Mouse (Mus musculus): ENCODE results near the gene Rbfox3. TPM values are rescaled to one million over a fixed set of nuclear protein-coding genes. Genes with fewer than 3 reads are reported as not detected.

Gene Rbfox3
- polyA plus RNA-seq, 1 experiment from 2014 or later: 0.76 TPM

- Histone ChIP-seq H3K4me1 (replicated peaks; ENCODE audit: control insufficient read depth, insufficient read depth) (no peaks in the 10 kb centered on the region), H3K27ac (replicated peaks) (no peak overlapping the region), H3K4me2 (replicated peaks; ENCODE audit: low read depth) (no peak overlapping the region), H3K9ac (ENCODE audit: low read length) (no peak overlapping the region), H3K27me3 (ENCODE audit: control insufficient read depth, insufficient read depth, low read length) (peaks cover 26% of the 10 kb centered on the region; the same call in 1 of the 2 replicates), H3K36me3 (ENCODE audit: control insufficient read depth, insufficient read depth, low read length) (no peaks in the 10 kb centered on the region), H3K9me3 (ENCODE audit: control insufficient read depth, low read length) (no peaks in the 10 kb centered on the region), H3K4me3 (ENCODE audit: low read depth, low read length) (no peak overlapping the region)
- TF ChIP-seq EP300 (optimal IDR thresholded peaks at IDR 0.05): no peak
- DNase-seq (ENCODE audit: low spot score) (no peak), ATAC-seq (ENCODE audit: low FRiP score, low TSS enrichment) (0 out of 2 replicates have a peak, but pooled peaks have one; percentile 16)
- WGBS: 3% methylated on average over 43 of the region's 43 CpGs
Observed at GRCm38 (mm10) chr11:118907471-118908401, 3.7 kb downstream of the Rbfox3 start.

- ATAC-seq (ENCODE audit: low FRiP score, low TSS enrichment) (no peak), DNase-seq (ENCODE audit: low spot score) (no peak)
- TF ChIP-seq CTCF (IDR thresholded peaks at IDR 0.05; ENCODE audit: low read depth) (no peak), EP300 (optimal IDR thresholded peaks at IDR 0.05) (no peak)
- Histone ChIP-seq H3K4me3 (ENCODE audit: low read depth, low read length) (no peak overlapping the region), H3K4me1 (replicated peaks; ENCODE audit: control insufficient read depth, insufficient read depth) (no peaks in the 10 kb centered on the region), H3K4me2 (replicated peaks; ENCODE audit: low read depth) (no peak overlapping the region), H3K27me3 (ENCODE audit: control insufficient read depth, insufficient read depth, low read length) (peaks cover 26% of the 10 kb centered on the region; the same call in 1 of the 2 replicates), H3K27ac (replicated peaks) (no peak overlapping the region), H3K36me3 (ENCODE audit: control insufficient read depth, insufficient read depth, low read length) (no peaks in the 10 kb centered on the region), H3K9ac (ENCODE audit: low read length) (no peak overlapping the region), H3K9me3 (ENCODE audit: control insufficient read depth, low read length) (no peaks in the 10 kb centered on the region)
- 5% methylated on average over 23 of the region's 23 CpGs for WGBS
Observed at GRCm38 (mm10) chr11:118906824-118907470, 4.5 kb downstream of the Rbfox3 start.

- Histone ChIP-seq H3K9ac (ENCODE audit: low read length) (no peak overlapping the region), H3K4me3 (ENCODE audit: low read depth, low read length) (no peak overlapping the region), H3K4me1 (replicated peaks; ENCODE audit: control insufficient read depth, insufficient read depth) (no peaks in the 10 kb centered on the region), H3K36me3 (ENCODE audit: control insufficient read depth, insufficient read depth, low read length) (no peaks in the 10 kb centered on the region), H3K4me2 (replicated peaks; ENCODE audit: low read depth) (no peak overlapping the region), H3K9me3 (ENCODE audit: control insufficient read depth, low read length) (no peaks in the 10 kb centered on the region), H3K27ac (replicated peaks) (no peak overlapping the region), H3K27me3 (ENCODE audit: control insufficient read depth, insufficient read depth, low read length) (peaks cover 26% of the 10 kb centered on the region; the same call in 1 of the 2 replicates)
- DNase-seq (ENCODE audit: low spot score) (no peak), ATAC-seq (ENCODE audit: low FRiP score, low TSS enrichment) (no peak)
- no peak for TF ChIP-seq EP300 (optimal IDR thresholded peaks at IDR 0.05)
- TF ChIP-seq CTCF (IDR thresholded peaks at IDR 0.05; ENCODE audit: low read depth): no peak
- WGBS: 24% methylated on average over 12 of the region's 12 CpGs
Observed at GRCm38 (mm10) chr11:118906131-118906823, 5.1 kb downstream of the Rbfox3 start.

GRCm38 (mm10) chr11:118905656-118906055, 5.7 kb downstream of the Rbfox3 start:
- Histone ChIP-seq H3K36me3 (ENCODE audit: control insufficient read depth, insufficient read depth, low read length) (no peaks in the 10 kb centered on the region), H3K4me1 (replicated peaks; ENCODE audit: control insufficient read depth, insufficient read depth) (no peaks in the 10 kb centered on the region), H3K9me3 (ENCODE audit: control insufficient read depth, low read length) (no peaks in the 10 kb centered on the region), H3K27ac (replicated peaks) (no peak overlapping the region), H3K9ac (ENCODE audit: low read length) (no peak overlapping the region), H3K4me3 (ENCODE audit: low read depth, low read length) (no peak overlapping the region), H3K4me2 (replicated peaks; ENCODE audit: low read depth) (no peak overlapping the region), H3K27me3 (ENCODE audit: control insufficient read depth, insufficient read depth, low read length) (peaks cover 24% of the 10 kb centered on the region; the same call in 1 of the 2 replicates)
- TF ChIP-seq EP300 (optimal IDR thresholded peaks at IDR 0.05) (no peak), CTCF (IDR thresholded peaks at IDR 0.05; ENCODE audit: low read depth) (no peak)
- 28% methylated on average over 11 of the region's 11 CpGs for WGBS
- DNase-seq (ENCODE audit: low spot score) (no peak), ATAC-seq (ENCODE audit: low FRiP score, low TSS enrichment) (no peak)

- Histone ChIP-seq H3K9me3 (ENCODE audit: control insufficient read depth, low read length) (no peaks in the 10 kb centered on the region), H3K27me3 (ENCODE audit: control insufficient read depth, insufficient read depth, low read length) (peaks cover 19% of the 10 kb centered on the region; the same call in 1 of the 2 replicates), H3K36me3 (ENCODE audit: control insufficient read depth, insufficient read depth, low read length) (no peaks in the 10 kb centered on the region), H3K4me2 (replicated peaks; ENCODE audit: low read depth) (no peak overlapping the region), H3K9ac (ENCODE audit: low read length) (no peak overlapping the region), H3K4me3 (ENCODE audit: low read depth, low read length) (no peak overlapping the region), H3K27ac (replicated peaks) (no peak overlapping the region), H3K4me1 (replicated peaks; ENCODE audit: control insufficient read depth, insufficient read depth) (no peaks in the 10 kb centered on the region)
- DNase-seq (ENCODE audit: low spot score): no peak
- ATAC-seq (ENCODE audit: low FRiP score, low TSS enrichment): no peak
- whole genome bisulfite sequencing: 87% methylated on average over 6 of the region's 6 CpGs
- TF ChIP-seq EP300 (optimal IDR thresholded peaks at IDR 0.05): no peak
Observed at GRCm38 (mm10) chr11:118904253-118904652, 7.1 kb downstream of the Rbfox3 start.

All from stomach, postnatal 0 days (tissue).